Mouse (Mus musculus) heart, adult 2 months (tissue): ENCODE results near the gene Wdr89. TPM values are rescaled to one million over a fixed set of nuclear protein-coding genes. Genes with fewer than 3 reads are reported as not detected.

Experiments used
- DNase-seq, 2 experiments: peaks; one replicate each; pipeline ENCODE4 v3.0.0; 2021
- H3K27ac ChIP-seq: fragments of 200-600 bp; 2 replicates; pipeline ENCODE4 v1.8.1; 2022
- H3K27me3 ChIP-seq: fragments of 200-500 bp; 2 replicates; pipeline ENCODE4 v1.6.1; 2012; ENCODE audit warnings: mild to moderate bottlenecking, low read length, inconsistent platforms, mixed read lengths; ENCODE audit not compliant: control insufficient read depth, insufficient read depth
- H3K36me3 ChIP-seq: fragments of 200-500 bp; 2 replicates; pipeline ENCODE4 v1.6.1; 2012; ENCODE audit warnings: low read length, inconsistent platforms; ENCODE audit not compliant: control insufficient read depth, insufficient read depth
- H3K4me1 ChIP-seq: fragments of 200-500 bp; 2 replicates; pipeline ENCODE4 v1.6.1; 2011; ENCODE audit warnings: low read length; ENCODE audit not compliant: control insufficient read depth, insufficient read depth
- H3K4me3 ChIP-seq: fragments of 200-600 bp; 2 replicates; pipeline ENCODE4 v1.8.1; 2022
- H3K79me2 ChIP-seq: fragments of 200-500 bp; replicated peaks from 2 replicates; pipeline ENCODE4 v1.6.1; 2012; ENCODE audit warnings: mild to moderate bottlenecking, inconsistent platforms, low read length, moderate library complexity, mixed read lengths; ENCODE audit not compliant: control insufficient read depth, insufficient read depth
- H3K9ac ChIP-seq: fragments of 200-500 bp; 2 replicates; pipeline ENCODE4 v1.6.1; 2012; ENCODE audit warnings: low read depth, mild to moderate bottlenecking, control low read depth, inconsistent platforms, low read length, mixed read lengths
- CTCF ChIP-seq: fragments of 200-600 bp; IDR thresholded peaks from 2 replicates; pipeline ENCODE4 v1.8.1; 2022; ENCODE audit warnings: antibody characterized with exemption, mild to moderate bottlenecking, moderate library complexity
- EP300 ChIP-seq: fragments of 200-500 bp; IDR thresholded peaks from 2 replicates; pipeline ENCODE4 v1.6.1; 2011; ENCODE audit warnings: low read depth, low read length, control low read depth; ENCODE audit not compliant: insufficient read depth
- POLR2A ChIP-seq: fragments of 200-500 bp; IDR thresholded peaks from 2 replicates; pipeline ENCODE4 v1.6.1; 2011; ENCODE audit warnings: mild to moderate bottlenecking, low read depth, low read length, control low read depth; ENCODE audit not compliant: insufficient read depth
- WGBS: fragments of 180-500 bp; shearing (Covaris S2); methylation state at CpG from one replicate; pipeline ENCODE4 v1.1.7; 2018; 5-methylcytosine and 5-hydroxymethylcytosine counted together
- intact Hi-C: fragments of 180-260 bp; cut with DNase I; formaldehyde crosslinking; loops from one replicate; pipeline ENCODE4 v1.15.1; 2025
- polyA plus RNA-seq: library from polyadenylated mRNA; depleted of rRNA; stranded (reverse); fragments of >200 nt; gene quantifications from 2 replicates; pipeline ENCODE4 v1.2.3, GENCODE M21; 2012
- total RNA-seq, 2 experiments: library from RNA; stranded (reverse); gene quantifications; 2 replicates each; pipeline ENCODE4 v1.2.3; 2021

Wdr89 gene
- total and polyA plus RNA-seq, 3 experiments: 2.6 to 2.8 (median 2.8) TPM

DNA sequence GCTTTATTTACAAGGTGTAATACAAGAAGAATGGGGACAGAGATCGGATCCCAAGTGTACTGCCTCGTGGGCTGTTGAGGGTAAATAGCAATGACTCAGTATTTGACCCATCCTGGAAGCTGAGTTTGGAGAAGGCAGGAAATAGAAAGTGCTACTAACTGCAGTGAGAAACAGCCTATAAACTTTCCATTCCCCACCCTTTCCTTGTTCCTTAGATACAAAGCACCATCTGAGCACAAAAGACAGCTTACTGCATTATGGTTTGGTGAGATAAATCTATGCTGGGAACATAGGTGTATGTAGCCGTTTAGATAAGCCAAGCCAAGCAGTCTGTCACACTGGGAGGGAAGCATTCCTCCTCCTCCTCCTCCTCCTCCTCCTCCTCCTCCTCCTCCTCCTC lies 46.5 kb downstream of the Wdr89 start:
- Histone ChIP-seq H3K27me3 (no peaks in the 10 kb centered on the region), H3K36me3 (no peaks in the 10 kb centered on the region), H3K79me2 (no peaks in the 10 kb centered on the region), H3K4me1 (no peaks in the 10 kb centered on the region), H3K4me3 (no peak overlapping the region), H3K9ac (no peak overlapping the region), H3K27ac (no peak overlapping the region)
- no peak for DNase-seq
- WGBS: 50% methylated on average over 3 of the region's 3 CpGs
- intact Hi-C loops: no loop called here
- no peak for TF ChIP-seq CTCF
- no peak for TF ChIP-seq POLR2A
- no peak for TF ChIP-seq EP300

DNA sequence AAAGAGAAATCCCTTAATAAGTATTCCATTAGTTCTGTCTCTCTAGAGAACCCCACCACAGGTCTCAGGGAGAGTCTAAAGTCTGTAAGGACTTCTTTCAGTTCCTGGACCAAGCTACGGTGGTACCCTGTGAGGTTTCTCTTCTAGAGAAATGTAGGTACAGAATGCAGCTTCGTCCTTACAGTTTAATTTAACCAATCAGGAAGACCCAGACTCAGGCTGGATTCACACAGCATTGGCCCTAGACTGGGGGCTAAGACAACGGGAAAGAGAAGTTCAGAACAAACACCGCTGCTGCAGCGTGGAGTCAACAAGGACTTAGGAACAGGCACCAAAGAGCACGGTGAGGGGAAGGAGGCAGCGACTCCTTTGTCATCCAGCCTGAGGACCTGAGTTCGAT lies 52.5 kb downstream of the Wdr89 start:
- Histone ChIP-seq H3K36me3 (no peaks in the 10 kb centered on the region), H3K27ac (no peak overlapping the region), H3K4me1 (peaks cover 2% of the 10 kb centered on the region; the same call in 1 of the 2 replicates), H3K79me2 (no peaks in the 10 kb centered on the region), H3K4me3 (no peak overlapping the region), H3K27me3 (no peaks in the 10 kb centered on the region), H3K9ac (no peak overlapping the region)
- intact Hi-C loops: no loop called here
- peak in 1 of 2 experiments; percentile 23 for DNase-seq
- 60% methylated on average over 8 of the region's 8 CpGs for WGBS
- TF ChIP-seq EP300: no peak
- no peak for TF ChIP-seq CTCF
- TF ChIP-seq POLR2A: no peak

DNA sequence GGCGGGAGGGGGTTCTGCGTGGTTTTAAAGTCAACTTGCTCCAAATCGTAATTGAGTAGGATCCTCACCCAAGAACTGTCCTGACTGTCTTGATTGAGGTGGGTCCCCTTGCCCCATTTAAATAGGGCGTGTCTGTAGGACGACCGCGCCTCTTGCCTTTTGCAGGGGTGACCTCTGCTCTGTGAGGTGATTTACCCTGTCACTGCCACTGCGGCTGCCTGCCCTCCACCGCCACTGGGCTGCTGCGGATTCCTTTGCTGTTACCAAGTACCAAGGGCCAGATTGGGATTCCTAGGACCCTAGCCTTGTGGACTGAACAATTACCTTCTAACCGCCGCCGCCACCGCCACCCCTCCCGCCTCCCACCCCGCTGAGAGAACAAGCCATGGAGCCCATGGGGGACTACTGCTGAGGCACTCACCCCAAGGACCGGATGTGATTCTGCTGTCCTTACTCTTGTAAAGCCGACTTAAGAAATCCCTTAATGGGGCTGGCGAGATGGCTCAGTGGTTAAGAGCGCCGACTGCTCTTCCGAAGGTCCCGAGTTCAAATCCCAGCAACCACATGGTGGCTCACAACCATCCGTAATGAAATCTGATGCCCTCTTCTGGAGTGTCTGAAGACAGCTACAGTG lies 53.1 kb downstream of the Wdr89 start:
- Histone ChIP-seq H3K4me1 (peaks cover 2% of the 10 kb centered on the region; the same call in 1 of the 2 replicates), H3K79me2 (no peaks in the 10 kb centered on the region), H3K9ac (peak overlapping the region; percentile 50), H3K27me3 (no peaks in the 10 kb centered on the region), H3K27ac (peak overlapping the region; percentile 38; the same call in 1 of the 2 replicates), H3K4me3 (peak overlapping the region; percentile 44), H3K36me3 (no peaks in the 10 kb centered on the region)
- DNase-seq: peak; percentile 39 to 42
- 15% methylated on average over 24 of the region's 24 CpGs for WGBS
- intact Hi-C loops: no loop called here
- TF ChIP-seq POLR2A (no peak), CTCF (no peak), EP300 (no peak)

DNA sequence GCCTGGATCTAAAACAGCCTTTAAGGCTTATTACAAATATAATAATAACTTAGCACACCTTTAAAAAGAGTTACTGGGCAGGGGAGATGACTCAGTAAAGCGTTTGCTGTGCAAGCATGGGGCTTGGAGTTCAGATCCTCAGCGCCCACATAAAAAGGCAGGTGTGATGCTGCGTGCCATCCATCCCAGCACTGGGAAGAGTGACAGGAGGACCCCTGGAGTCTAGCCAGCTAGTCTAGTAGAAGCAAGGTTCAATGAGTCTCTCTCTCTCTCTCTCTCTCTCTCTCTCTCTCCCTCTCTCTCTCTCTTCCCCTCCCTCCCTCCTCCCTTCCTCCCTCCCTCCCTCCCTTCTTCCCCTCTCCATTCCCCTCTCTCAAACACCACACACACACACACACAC lies 53.8 kb downstream of the Wdr89 start:
- no peak for TF ChIP-seq POLR2A
- intact Hi-C loops: no loop called here
- no peaks in the 10 kb centered on the region for H3K36me3 ChIP-seq
- H3K9ac ChIP-seq: no peak overlapping the region
- no peak overlapping the region for H3K27ac ChIP-seq
- H3K79me2 ChIP-seq: no peaks in the 10 kb centered on the region
- no peak for DNase-seq
- peaks cover 2% of the 10 kb centered on the region; the same call in 1 of the 2 replicates for H3K4me1 ChIP-seq
- 61% methylated on average over 3 of the region's 3 CpGs for WGBS
- H3K4me3 ChIP-seq: no peak overlapping the region
- no peaks in the 10 kb centered on the region for H3K27me3 ChIP-seq

DNA sequence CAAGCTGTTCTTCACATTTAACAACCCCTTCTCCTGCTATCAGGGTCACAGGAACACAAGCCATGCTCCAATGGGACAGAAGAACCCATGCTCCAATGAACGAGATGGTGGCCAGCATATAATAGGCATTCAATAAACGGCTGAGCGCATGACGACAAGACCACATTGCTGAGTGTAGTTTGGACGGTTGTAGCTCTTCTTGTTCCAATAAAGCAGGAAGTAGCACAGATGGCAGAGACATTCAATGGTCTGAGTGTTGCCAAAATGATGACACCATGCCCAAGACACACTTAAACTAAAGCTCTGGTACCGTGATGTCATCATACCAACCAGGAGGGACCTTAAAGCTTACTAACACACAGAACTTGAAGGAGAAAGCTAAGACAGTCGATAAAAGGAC lies 56.6 kb downstream of the Wdr89 start:
- no peak overlapping the region for H3K9ac ChIP-seq
- H3K27ac ChIP-seq: no peak overlapping the region
- H3K79me2 ChIP-seq: no peaks in the 10 kb centered on the region
- WGBS: 38% methylated on average over 7 of the region's 7 CpGs
- DNase-seq: no peak
- no peaks in the 10 kb centered on the region for H3K36me3 ChIP-seq
- H3K27me3 ChIP-seq: no peaks in the 10 kb centered on the region
- intact Hi-C loops: no loop called here
- H3K4me1 ChIP-seq: peaks cover 2% of the 10 kb centered on the region; the same call in 1 of the 2 replicates
- TF ChIP-seq EP300 (no peak), CTCF (no peak), POLR2A (no peak)
- no peak overlapping the region for H3K4me3 ChIP-seq

DNA sequence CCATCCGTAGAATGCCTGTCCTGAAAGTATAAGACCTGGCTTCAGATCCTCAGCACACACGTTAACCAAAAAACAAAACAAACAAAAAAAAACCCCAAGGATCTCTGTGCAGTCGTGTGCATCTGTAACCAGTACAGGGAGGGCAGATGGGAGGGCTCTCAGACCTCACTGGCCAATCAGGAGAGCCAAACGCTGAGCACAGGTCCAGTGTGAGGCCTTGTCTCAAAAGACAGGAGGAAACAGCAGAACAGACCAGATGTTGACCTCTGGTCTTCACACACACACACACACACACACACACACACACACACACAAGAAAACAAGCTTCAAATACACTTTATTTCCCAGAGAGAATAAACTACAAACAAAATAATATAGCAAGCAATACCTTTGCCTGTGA lies 69.8 kb downstream of the Wdr89 start:
- 30% methylated on average over 4 of the region's 4 CpGs for WGBS
- Histone ChIP-seq H3K27me3 (no peaks in the 10 kb centered on the region), H3K4me3 (no peak overlapping the region), H3K27ac (no peak overlapping the region), H3K36me3 (peaks cover under 1% of the 10 kb centered on the region; the same call in 1 of the 2 replicates), H3K79me2 (no peaks in the 10 kb centered on the region), H3K9ac (no peak overlapping the region), H3K4me1 (no peaks in the 10 kb centered on the region; the same call in 1 of the 2 replicates)
- no peak for DNase-seq
- TF ChIP-seq POLR2A (no peak), CTCF (no peak), EP300 (no peak)
- intact Hi-C loops: loop anchor here (5.0 to 10.0 kb wide), 4 partner anchors 72 to 295 kb away; partner anchors contain the start of genes Rhoj and Sgpp1
